Mouse (Mus musculus) cerebellum, adult 2 months (tissue): ENCODE data around the gene Izumo2.

Experiments used
- CTCF ChIP-seq: fragments of 200-500 bp; IDR thresholded peaks from 2 replicates; pipeline ENCODE4 v1.5.1; 2011; ENCODE audit warnings: low read depth, mild to moderate bottlenecking, control low read depth, low read length, moderate library complexity, borderline replicate concordance; ENCODE audit not compliant: insufficient read depth
- POLR2A ChIP-seq: fragments of 200-500 bp; IDR thresholded peaks from 2 replicates; pipeline ENCODE4 v1.6.1; 2011; ENCODE audit warnings: low read length, control low read depth, borderline replicate concordance; ENCODE audit not compliant: insufficient read depth

GRCm38 (mm10) chr7:44676611-44677010, 31.9 kb upstream of the Izumo2 start:
- TF ChIP-seq POLR2A (peak; percentile 12; the same call in 1 of the 2 replicates), CTCF (no peak)
